Mouse (Mus musculus) cerebellum, adult 2 months (tissue): ENCODE measurements around the gene St6galnac5. TPM values are rescaled to one million over a fixed set of nuclear protein-coding genes. Genes with fewer than 3 reads are reported as not detected.

Source experiments
- DNase-seq, 2 experiments: peaks; one replicate each; pipeline ENCODE4 v3.0.0; 2021
- H3K27ac ChIP-seq: fragments of 200-500 bp; 2 replicates; pipeline ENCODE4 v1.5.1; 2012; ENCODE audit warnings: low read length, control low read depth, inconsistent platforms; ENCODE audit not compliant: insufficient read depth
- H3K27me3 ChIP-seq: fragments of 200-500 bp; 2 replicates; pipeline ENCODE4 v1.6.1; 2012; ENCODE audit warnings: inconsistent platforms, mild to moderate bottlenecking, low read length, moderate library complexity; ENCODE audit not compliant: control insufficient read depth, insufficient read depth
- H3K4me1 ChIP-seq: fragments of 200-500 bp; 2 replicates; pipeline ENCODE4 v1.6.1; 2011; ENCODE audit warnings: low read length; ENCODE audit not compliant: control insufficient read depth, insufficient read depth
- H3K4me3 ChIP-seq: fragments of 200-500 bp; replicated peaks from 2 replicates; pipeline ENCODE3; 2011; ENCODE audit warnings: mild to moderate bottlenecking, low read depth, low read length, control low read depth; ENCODE audit not compliant: insufficient read depth
- CTCF ChIP-seq: fragments of 200-500 bp; IDR thresholded peaks from 2 replicates; pipeline ENCODE4 v1.5.1; 2011; ENCODE audit warnings: low read depth, mild to moderate bottlenecking, control low read depth, low read length, moderate library complexity, borderline replicate concordance; ENCODE audit not compliant: insufficient read depth
- POLR2A ChIP-seq: fragments of 200-500 bp; IDR thresholded peaks from 2 replicates; pipeline ENCODE4 v1.6.1; 2011; ENCODE audit warnings: low read length, control low read depth, borderline replicate concordance; ENCODE audit not compliant: insufficient read depth
- WGBS: fragments of 180-500 bp; shearing (Covaris S2); methylation state at CpG from one replicate; pipeline ENCODE4 v1.1.7; 2018; 5-methylcytosine and 5-hydroxymethylcytosine counted together
- polyA plus RNA-seq: library from polyadenylated mRNA; depleted of rRNA; stranded (reverse); fragments of >200 nt; gene quantifications from 2 replicates; pipeline ENCODE4 v1.2.3, GENCODE M21; 2012

The St6galnac5 gene
- polyA plus RNA-seq, 1 experiment, result 4.5 TPM

- Histone ChIP-seq H3K4me3 (no peak overlapping the region), H3K4me1 (no peaks in the 10 kb centered on the region), H3K27ac (no peak overlapping the region), H3K27me3 (no peaks in the 10 kb centered on the region)
- DNase-seq, result no peak
- 77% methylated on average over 3 of the region's 3 CpGs for WGBS
- no peak for TF ChIP-seq POLR2A
- TF ChIP-seq CTCF, result no peak
Observed at GRCm38 (mm10) chr3:152842648-152843047, 139.4 kb downstream of the St6galnac5 start.

- no peak for TF ChIP-seq CTCF
- TF ChIP-seq POLR2A, result no peak
- Histone ChIP-seq H3K27me3 (no peaks in the 10 kb centered on the region), H3K4me3 (no peak overlapping the region), H3K27ac (no peak overlapping the region), H3K4me1 (no peaks in the 10 kb centered on the region)
- 85% methylated on average over 6 of the region's 6 CpGs for WGBS
- DNase-seq, result no peak
Observed at GRCm38 (mm10) chr3:152841264-152841663, 140.8 kb downstream of the St6galnac5 start.

- no peak for DNase-seq
- no peak overlapping the region for H3K4me3 ChIP-seq
- no peak overlapping the region for H3K27ac ChIP-seq
- no peaks in the 10 kb centered on the region for H3K4me1 ChIP-seq
- 82% methylated on average over 1 of the region's 1 CpGs for WGBS
- TF ChIP-seq POLR2A, result no peak
- TF ChIP-seq CTCF, result no peak
- H3K27me3 ChIP-seq, result no peaks in the 10 kb centered on the region
Observed at GRCm38 (mm10) chr3:152837938-152838337, 144.1 kb downstream of the St6galnac5 start.

- no peak overlapping the region for H3K27ac ChIP-seq
- DNase-seq, result no peak
- no peak for TF ChIP-seq POLR2A
- no peak for TF ChIP-seq CTCF
- H3K4me1 ChIP-seq, result no peaks in the 10 kb centered on the region
- WGBS, result 53% methylated on average over 2 of the region's 2 CpGs
- H3K4me3 ChIP-seq, result no peak overlapping the region
- no peaks in the 10 kb centered on the region for H3K27me3 ChIP-seq
Observed at GRCm38 (mm10) chr3:152837407-152837806, 144.6 kb downstream of the St6galnac5 start.

GRCm38 (mm10) chr3:152832436-152832835 lies 149.6 kb downstream of the St6galnac5 start:
- DNase-seq, result no peak
- H3K4me1 ChIP-seq, result no peaks in the 10 kb centered on the region
- no peak for TF ChIP-seq CTCF
- TF ChIP-seq POLR2A, result no peak
- 91% methylated on average over 4 of the region's 4 CpGs for WGBS
- no peak overlapping the region for H3K27ac ChIP-seq
- H3K4me3 ChIP-seq, result no peak overlapping the region
- no peaks in the 10 kb centered on the region for H3K27me3 ChIP-seq

- H3K27me3 ChIP-seq, result no peaks in the 10 kb centered on the region
- H3K4me3 ChIP-seq, result no peak overlapping the region
- DNase-seq, result no peak
- 86% methylated on average over 9 of the region's 9 CpGs for WGBS
- H3K4me1 ChIP-seq, result no peaks in the 10 kb centered on the region
- no peak for TF ChIP-seq POLR2A
- TF ChIP-seq CTCF, result no peak
- no peak overlapping the region for H3K27ac ChIP-seq
Observed at GRCm38 (mm10) chr3:152831974-152832373, 150.1 kb downstream of the St6galnac5 start.

GRCm38 (mm10) chr3:152831377-152831776 lies 150.7 kb downstream of the St6galnac5 start:
- H3K27me3 ChIP-seq, result no peaks in the 10 kb centered on the region
- no peaks in the 10 kb centered on the region for H3K4me1 ChIP-seq
- H3K27ac ChIP-seq, result no peak overlapping the region
- WGBS, result 36% methylated on average over 3 of the region's 3 CpGs
- TF ChIP-seq CTCF (no peak), POLR2A (no peak)
- no peak overlapping the region for H3K4me3 ChIP-seq
- DNase-seq, result no peak

GRCm38 (mm10) chr3:152821202-152821601 lies 160.8 kb downstream of the St6galnac5 start:
- H3K27me3 ChIP-seq, result no peaks in the 10 kb centered on the region
- WGBS, result 54% methylated on average over 14 of the region's 14 CpGs
- no peak overlapping the region for H3K4me3 ChIP-seq
- no peak overlapping the region for H3K27ac ChIP-seq
- H3K4me1 ChIP-seq, result no peaks in the 10 kb centered on the region
- DNase-seq, result no peak
- TF ChIP-seq POLR2A (no peak), CTCF (no peak)
